Mouse (Mus musculus): ENCODE measurements around the gene Slc6a20a.

Gene Slc6a20a

GRCm38 (mm10) chr9:123638231-123638630 is 40.5 kb downstream of the Slc6a20a start:
- no peak for DNase-seq (ENCODE audit: low read depth, low spot score)

- DNase-seq (ENCODE audit: low read depth, low spot score), result no peak
Observed at GRCm38 (mm10) chr9:123636771-123637170, 41.9 kb downstream of the Slc6a20a start.

GRCm38 (mm10) chr9:123632993-123633392 is 45.7 kb downstream of the Slc6a20a start:
- DNase-seq (ENCODE audit: low read depth, low spot score), result no peak

- no peak for DNase-seq (ENCODE audit: low read depth, low spot score)
Observed at GRCm38 (mm10) chr9:123632281-123632680, 46.4 kb downstream of the Slc6a20a start, which contains the start of gene Slc6a20b. Slc6a20b (minus strand) TSS chr9:123632565.

- DNase-seq (ENCODE audit: low read depth, low spot score), result no peak
Observed at GRCm38 (mm10) chr9:123631666-123632065, 47.0 kb downstream of the Slc6a20a start.

GRCm38 (mm10) chr9:123625821-123626220 is 52.9 kb downstream of the Slc6a20a start:
- no peak for DNase-seq (ENCODE audit: low read depth, low spot score)

- DNase-seq (ENCODE audit: low read depth, low spot score), result no peak
Observed at GRCm38 (mm10) chr9:123624741-123625140, 53.9 kb downstream of the Slc6a20a start.

GRCm38 (mm10) chr9:123620311-123621098 is 58.2 kb downstream of the Slc6a20a start:
- DNase-seq (ENCODE audit: low read depth, low spot score), result no peak

- no peak for DNase-seq (ENCODE audit: low read depth, low spot score)
Observed at GRCm38 (mm10) chr9:123601529-123601928, 77.2 kb downstream of the Slc6a20a start.

- no peak for DNase-seq (ENCODE audit: low read depth, low spot score)
Observed at GRCm38 (mm10) chr9:123597376-123597775, 81.3 kb downstream of the Slc6a20a start.

GRCm38 (mm10) chr9:123596910-123597309 is 81.8 kb downstream of the Slc6a20a start:
- DNase-seq (ENCODE audit: low read depth, low spot score), result no peak

- DNase-seq (ENCODE audit: low read depth, low spot score), result no peak
Observed at GRCm38 (mm10) chr9:123595194-123595593, 83.5 kb downstream of the Slc6a20a start.

- no peak for DNase-seq (ENCODE audit: low read depth, low spot score)
Observed at GRCm38 (mm10) chr9:123589240-123589910, 89.3 kb downstream of the Slc6a20a start.

All from CD4-positive, CD25-positive, alpha-beta regulatory T cell, adult 2 months (primary cell).